In the genomic region with DNA sequence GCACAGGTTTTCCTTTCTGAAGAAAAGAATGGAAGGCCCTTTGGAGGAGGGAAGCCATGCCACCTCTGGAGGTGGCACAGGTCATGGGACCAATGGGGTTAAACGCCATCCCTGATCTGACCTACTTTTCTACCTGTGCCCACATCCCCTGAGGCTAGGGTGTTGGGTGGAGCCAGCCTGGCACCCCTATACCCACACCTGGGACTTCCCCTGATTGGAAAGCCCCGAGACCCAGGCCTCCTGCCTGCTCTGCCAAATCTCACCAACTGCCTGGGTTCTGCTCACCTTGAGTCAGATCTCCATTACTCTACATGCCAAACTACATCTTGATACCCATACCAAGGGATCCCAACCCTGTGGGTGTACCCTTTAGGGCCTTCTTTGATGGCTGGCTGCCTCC, we compare ENCODE assay signal across 21 mouse cellular contexts. TPM values are rescaled to one million over a fixed set of nuclear protein-coding genes. Genes with fewer than 3 reads are reported as not detected.
DNase-seq lines count a peak whose midpoint lies in the region; ATAC-seq lines count a peak whose summit lies in the region.
"Had no signal": no experiment of that assay in that cellular context is flagged by ENCODE, and none has a peak within 500 bp of the region (broad histone marks: within the 10 kb centered on the region; RNA-seq: fewer than 3 reads in every experiment).

No protein-coding gene starts in this region.

- no peak overlapping the region for H3K4me2 ChIP-seq in embryonic facial prominence, embryonic 13.5 days
- no peak overlapping the region for H3K4me2 ChIP-seq in limb, embryonic 15.5 days
- H3K4me2 ChIP-seq: liver, embryonic 13.5 days; lung, embryonic 15.5 days; midbrain, embryonic 11.5 days had no signal

- H3K4me1 ChIP-seq in embryonic facial prominence, embryonic 13.5 days = peaks cover 43% of the 10 kb centered on the region
- peaks cover 43% of the 10 kb centered on the region for H3K4me1 ChIP-seq in limb, embryonic 15.5 days

- DNase-seq in thymus, postnatal 4 days = peak; percentile 41
- no peak for DNase-seq in thymus, postnatal 10 days (ENCODE audit: low spot score in 2 of 2)
- DNase-seq in embryo, embryonic 10.5 days (ENCODE audit: low spot score) = no peak
- DNase-seq in B cell, adult 2 months = no peak
- no peak for DNase-seq in left cerebral cortex, adult 18-20 months (ENCODE audit: low spot score in 2 of 2)
- DNase-seq: adrenal gland, postnatal 10 days; cerebellum, adult 18-20 months; kidney, adult 8-10 months; kidney, postnatal 25 days; liver, embryonic 13.5 days had no signal

- H3K27ac ChIP-seq in embryonic facial prominence, embryonic 13.5 days = peak overlapping the region; percentile 75
- H3K27ac ChIP-seq in limb, embryonic 15.5 days = peak overlapping the region; percentile 84
- H3K27ac ChIP-seq: hindbrain, embryonic 10.5 days; liver, embryonic 13.5 days; lung, embryonic 15.5 days; macrophage had no signal

- H3K4me3 ChIP-seq in embryonic facial prominence, embryonic 13.5 days = no peak overlapping the region
- no peak overlapping the region for H3K4me3 ChIP-seq in limb, embryonic 15.5 days
- H3K4me3 ChIP-seq: hindbrain, embryonic 10.5 days; liver, embryonic 13.5 days; lung, embryonic 15.5 days had no signal

- H3K36me3 ChIP-seq in embryonic facial prominence, embryonic 13.5 days = no peaks in the 10 kb centered on the region
- no peaks in the 10 kb centered on the region for H3K36me3 ChIP-seq in limb, embryonic 15.5 days
- H3K36me3 ChIP-seq: hindbrain, embryonic 10.5 days; liver, embryonic 13.5 days; lung, embryonic 15.5 days had no signal

- no peaks in the 10 kb centered on the region for H3K27me3 ChIP-seq in embryonic facial prominence, embryonic 13.5 days
- H3K27me3 ChIP-seq in limb, embryonic 15.5 days = no peaks in the 10 kb centered on the region
- H3K27me3 ChIP-seq: lung, embryonic 15.5 days had no signal

- H3K9me3 ChIP-seq in embryonic facial prominence, embryonic 13.5 days = no peaks in the 10 kb centered on the region
- H3K9me3 ChIP-seq in limb, embryonic 15.5 days = no peaks in the 10 kb centered on the region
- H3K9me3 ChIP-seq: hindbrain, embryonic 10.5 days; liver, embryonic 13.5 days; lung, embryonic 15.5 days had no signal

- no peak overlapping the region for H3K9ac ChIP-seq in embryonic facial prominence, embryonic 13.5 days
- no peak overlapping the region for H3K9ac ChIP-seq in limb, embryonic 15.5 days
- H3K9ac ChIP-seq: liver, embryonic 13.5 days; lung, embryonic 15.5 days had no signal

- 77% methylated on average over 2 of the region's 2 CpGs for WGBS in embryonic facial prominence, embryonic 13.5 days
- 68% methylated on average over 2 of the region's 2 CpGs for WGBS in limb, embryonic 15.5 days

- ATAC-seq in embryonic facial prominence, embryonic 13.5 days (ENCODE audit: insufficient number of reproducible peaks, insufficient read depth, low FRiP score, low TSS enrichment, low read depth) = no peak
- no peak for ATAC-seq in limb, embryonic 15.5 days (ENCODE audit: insufficient number of reproducible peaks, low FRiP score, low TSS enrichment, low read depth)
- ATAC-seq: forebrain, embryonic 14.5 days had no signal

RNA-seq across cellular contexts. Expression of gene Rarg, which starts 5.7 kb away (rescaled TPM):
- 135 and 143 TPM in 2 replicates for polyA plus RNA-seq in embryonic facial prominence, embryonic 13.5 days (2015; fragmentation: Nextera tagmentation; extraction: Ambion mirVana)
- 120 and 128 TPM in 2 replicates for polyA plus RNA-seq in limb, embryonic 15.5 days (2015; fragmentation: Nextera tagmentation; extraction: Ambion mirVana)
- 10 to 100 TPM; 12.8 to 15.7 TPM for total RNA-seq in left cerebral cortex, adult 18-20 months (2021)

RNA-seq across cellular contexts. Expression of gene Gm9918, which starts 7.3 kb away (rescaled TPM):
- polyA plus RNA-seq in embryonic facial prominence, embryonic 13.5 days (2015; fragmentation: Nextera tagmentation; extraction: Ambion mirVana) = 1.9 and 2.3 TPM in 2 replicates
- polyA plus RNA-seq in limb, embryonic 15.5 days (2015; fragmentation: Nextera tagmentation; extraction: Ambion mirVana) = 0.79 and 0.83 TPM in 2 replicates
- not detected for total RNA-seq in left cerebral cortex, adult 18-20 months (2021)
- total RNA-seq: adrenal gland, postnatal 10 days; CH12.LX; layer of hippocampus, postnatal 10 days; left cerebral cortex, postnatal 25 days; neutrophil, adult 5-6 weeks had no signal
- polyA plus RNA-seq: forebrain, embryonic 14.5 days; liver, embryonic 13.5 days; macrophage had no signal

RNA-seq across cellular contexts. Expression of gene Mfsd5, which starts 16.2 kb away (rescaled TPM):
- 60.3 and 67.3 TPM in 2 replicates for polyA plus RNA-seq in embryonic facial prominence, embryonic 13.5 days (2015; fragmentation: Nextera tagmentation; extraction: Ambion mirVana)
- 100.0 and 103 TPM in 2 replicates for polyA plus RNA-seq in limb, embryonic 15.5 days (2015; fragmentation: Nextera tagmentation; extraction: Ambion mirVana)
- 10 to 100 TPM; 42.8 to 44.5 TPM for total RNA-seq in left cerebral cortex, adult 18-20 months (2021)

RNA-seq across cellular contexts. Expression of gene Itgb7, which starts 31.3 kb away (rescaled TPM):
- polyA plus RNA-seq in embryonic facial prominence, embryonic 13.5 days (2015; fragmentation: Nextera tagmentation; extraction: Ambion mirVana) = 3.0 and 3.3 TPM in 2 replicates
- polyA plus RNA-seq in limb, embryonic 15.5 days (2015; fragmentation: Nextera tagmentation; extraction: Ambion mirVana) = 6.3 and 6.6 TPM in 2 replicates
- total RNA-seq in left cerebral cortex, adult 18-20 months (2021) = 1 to 10 TPM in 1 of 2 experiments, under 1 TPM in 1; 0.91 to 1.1 TPM

RNA-seq across cellular contexts. Expression of gene Espl1, which starts 33.0 kb away (rescaled TPM):
- 25.3 and 26.4 TPM in 2 replicates for polyA plus RNA-seq in embryonic facial prominence, embryonic 13.5 days (2015; fragmentation: Nextera tagmentation; extraction: Ambion mirVana)
- polyA plus RNA-seq in limb, embryonic 15.5 days (2015; fragmentation: Nextera tagmentation; extraction: Ambion mirVana) = 17.7 and 19.5 TPM in 2 replicates
- 1 to 10 TPM in 1 of 2 experiments, under 1 TPM in 1; 0.77 to 1.4 TPM for total RNA-seq in left cerebral cortex, adult 18-20 months (2021)
